Mouse (Mus musculus): ENCODE results near the gene Cer1.
A peak's percentile ranks its signal among the peaks of the same experiment; 100 is the strongest.

Cer1 gene

DNA sequence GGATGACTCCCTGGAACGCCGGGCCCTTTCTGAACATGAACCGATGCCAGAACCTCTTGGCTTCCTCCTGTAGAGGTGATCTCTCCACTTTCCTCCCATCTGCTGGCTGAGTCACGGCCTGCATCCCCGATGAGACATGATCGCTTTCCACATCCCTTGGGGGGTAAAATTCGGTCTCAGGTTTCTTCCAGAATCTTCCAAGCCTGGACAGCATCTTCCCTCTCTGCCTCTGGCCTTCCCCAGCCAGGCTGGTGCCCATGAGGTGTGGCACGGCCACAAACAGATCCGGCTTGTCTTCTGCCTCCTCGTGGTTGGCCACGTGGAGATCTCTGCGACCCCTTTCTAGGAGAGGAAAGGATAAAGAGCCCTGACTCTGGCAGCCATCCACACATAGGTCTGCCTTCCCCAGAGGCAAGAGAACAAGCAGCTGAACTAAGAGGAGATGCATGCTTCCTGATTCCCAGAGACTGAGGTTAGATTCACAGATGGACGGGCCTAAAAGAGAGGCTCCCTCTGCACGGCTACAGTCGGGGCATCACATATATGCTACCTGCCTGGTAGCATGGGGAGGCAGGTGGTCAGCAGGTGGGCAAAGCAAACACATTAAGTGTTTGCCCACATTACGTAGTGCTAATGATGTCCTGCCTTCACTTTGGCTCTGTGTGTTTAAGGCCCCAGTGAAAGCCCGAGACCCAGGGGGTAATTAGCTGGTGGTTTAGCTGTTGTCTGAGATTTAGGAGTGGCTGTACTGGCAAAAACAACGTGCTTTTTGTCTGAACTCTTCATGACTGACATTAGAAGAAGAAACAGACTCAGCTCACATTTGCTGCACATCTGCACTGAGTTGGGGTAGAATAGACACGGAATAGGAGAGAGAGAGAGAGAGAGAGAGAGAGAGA lies at the start of gene Cer1:
Gene Cer1, minus strand, starts transcription at position 513 of the 899 bp plus-strand sequence.
- DNase-seq (ENCODE audit: low spot score), result no peak

- DNase-seq (ENCODE audit: low spot score), result peak; percentile 75
Measured at GRCm38 (mm10) chr4:82934308-82934707, 49.4 kb upstream of the Cer1 start.

GRCm38 (mm10) chr4:82933698-82934210 lies 48.8 kb upstream of the Cer1 start:
- DNase-seq (ENCODE audit: low spot score), result peak; percentile 89

DNA sequence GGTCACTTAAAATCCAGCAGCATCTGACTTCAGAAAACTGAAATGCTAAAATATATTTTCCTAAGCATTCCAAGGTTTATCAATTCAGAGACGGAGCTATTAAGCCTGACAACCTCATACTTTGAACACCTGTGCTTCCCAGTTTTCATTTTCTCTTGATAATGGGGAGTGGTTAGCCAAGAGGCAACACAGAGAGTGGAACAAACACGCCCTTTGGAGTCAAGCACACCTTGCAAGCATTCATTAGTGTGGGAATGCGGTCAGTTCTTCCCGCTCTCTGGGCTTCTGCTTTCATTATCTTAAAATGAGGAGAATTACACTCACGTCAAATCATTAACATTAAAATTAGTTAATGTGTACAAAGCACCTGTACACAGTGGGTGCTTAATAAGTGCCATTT lies 45.1 kb upstream of the Cer1 start:
- no peak for DNase-seq (ENCODE audit: low spot score)

DNA sequence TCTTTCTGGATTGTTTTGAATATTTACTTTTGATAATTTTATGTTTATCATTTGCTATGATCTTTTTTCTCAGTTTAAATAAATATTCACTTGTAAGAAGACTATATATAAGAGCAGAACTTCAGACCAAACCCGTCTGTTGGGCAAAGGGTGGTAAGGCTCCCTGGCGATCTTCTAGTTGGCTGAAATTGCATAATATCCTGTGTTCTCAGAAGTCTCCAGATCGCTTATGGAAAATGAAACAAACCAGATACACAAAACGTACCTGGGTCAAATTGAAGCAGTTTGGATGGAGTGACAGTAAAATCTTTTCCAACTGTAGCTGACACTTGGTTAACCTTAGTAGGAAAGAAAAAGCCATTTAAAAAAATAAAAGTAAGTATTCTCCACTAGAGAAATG lies 37.0 kb upstream of the Cer1 start:
- DNase-seq (ENCODE audit: low spot score), result no peak

DNA sequence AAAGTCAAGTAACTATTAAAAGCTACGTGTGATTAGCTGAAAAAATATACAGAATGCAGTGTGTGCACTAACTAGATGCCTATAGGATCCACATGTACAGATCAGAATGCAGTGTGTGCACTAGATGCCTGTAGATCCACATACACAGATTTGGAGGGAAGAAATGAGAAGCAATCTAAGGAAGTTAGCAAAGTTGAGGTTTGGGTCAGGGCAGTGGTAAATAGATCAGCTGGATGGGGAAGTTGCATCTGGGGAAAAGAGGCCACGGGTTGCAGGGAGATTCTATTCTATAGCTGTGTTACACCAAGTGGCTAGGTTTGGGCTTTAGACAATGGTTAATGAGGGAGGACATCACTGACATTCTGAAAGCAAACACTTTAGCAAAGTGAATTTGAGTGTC lies 33.7 kb upstream of the Cer1 start:
- DNase-seq (ENCODE audit: low spot score), result no peak

GRCm38 (mm10) chr4:82916678-82917050 lies 31.7 kb upstream of the Cer1 start:
- DNase-seq (ENCODE audit: low spot score), result peak; percentile 13

DNA sequence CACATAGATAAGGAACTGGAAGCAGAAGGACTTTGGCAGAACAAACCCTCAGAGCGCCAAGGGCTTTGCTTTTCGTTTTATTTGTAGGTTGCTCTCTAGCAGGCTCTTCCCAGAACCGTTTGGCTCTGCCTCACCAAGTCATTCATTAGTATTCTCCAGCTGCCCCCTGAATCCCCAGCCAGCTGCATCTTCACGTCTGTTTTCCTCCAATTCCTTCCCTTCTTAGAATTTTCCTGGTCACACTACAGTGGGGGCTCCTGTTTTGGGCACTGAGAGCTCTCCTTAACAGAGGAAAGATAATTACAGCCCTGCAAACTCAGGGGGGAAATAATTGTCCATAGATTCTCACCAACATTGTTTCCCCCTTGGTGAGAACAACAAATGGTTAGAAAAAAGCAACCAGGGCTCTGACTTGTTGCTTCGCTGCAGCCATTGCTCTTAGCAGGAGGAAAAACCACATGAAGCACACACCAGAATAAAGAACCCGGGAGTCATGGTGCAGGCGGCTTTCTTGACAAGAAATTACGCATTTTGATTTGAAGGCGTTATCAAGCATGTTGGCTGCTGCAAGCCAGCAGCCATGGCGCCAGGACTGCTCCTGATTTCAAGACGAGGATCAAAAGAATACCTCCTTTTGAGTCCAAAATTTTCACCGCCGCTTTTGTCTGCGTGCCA lies 31.2 kb upstream of the Cer1 start:
- peak; percentile 35 for DNase-seq (ENCODE audit: low spot score)

DNA sequence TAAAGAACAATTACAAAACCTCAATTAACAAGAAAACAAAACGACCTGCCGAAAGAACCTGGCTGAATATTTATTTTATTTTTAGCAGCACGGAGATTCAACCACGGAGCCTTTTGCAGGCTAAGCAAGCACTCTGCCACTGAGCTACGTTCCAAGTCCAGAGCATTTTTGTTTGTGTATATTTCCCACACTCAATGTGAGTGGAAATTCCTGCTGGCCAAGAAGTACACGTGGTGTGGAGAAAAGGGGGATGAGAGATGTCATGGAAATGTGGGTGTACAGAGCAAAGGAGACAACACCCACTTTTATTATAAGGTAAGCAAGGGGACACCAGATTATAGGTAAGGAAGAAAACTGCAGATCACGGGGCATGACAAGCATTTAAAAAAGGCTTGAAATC lies 30.6 kb upstream of the Cer1 start:
- DNase-seq (ENCODE audit: low spot score), result no peak

DNA sequence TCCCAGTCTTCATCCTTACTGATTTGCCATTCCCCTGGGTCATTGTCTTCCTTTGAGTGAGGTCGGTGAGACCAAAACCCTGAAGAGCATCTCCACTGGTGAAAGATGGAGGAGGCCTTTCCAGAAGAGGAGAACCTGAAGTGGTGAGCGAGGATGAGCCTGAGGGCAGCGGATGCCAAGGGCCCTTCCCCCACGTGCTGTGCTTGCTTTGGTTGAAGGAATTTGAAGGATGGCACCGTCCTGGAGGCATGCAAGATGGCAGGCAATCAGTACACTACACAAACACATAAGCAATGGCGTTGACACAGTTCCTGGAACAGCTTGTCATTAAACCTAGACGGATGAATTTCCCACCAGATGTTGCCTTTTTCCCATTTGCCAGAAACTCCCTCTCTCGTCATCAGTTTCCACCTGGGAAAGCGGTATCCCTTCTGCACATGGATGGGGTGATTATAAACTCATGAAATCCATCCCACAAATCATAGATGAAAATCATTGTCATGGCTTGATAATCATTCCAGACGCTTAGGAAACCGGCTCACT lies 29.7 kb upstream of the Cer1 start:
- no peak for DNase-seq (ENCODE audit: low spot score)

- DNase-seq (ENCODE audit: low spot score), result no peak
Measured at GRCm38 (mm10) chr4:82895227-82895626, 10.3 kb upstream of the Cer1 start.

DNA sequence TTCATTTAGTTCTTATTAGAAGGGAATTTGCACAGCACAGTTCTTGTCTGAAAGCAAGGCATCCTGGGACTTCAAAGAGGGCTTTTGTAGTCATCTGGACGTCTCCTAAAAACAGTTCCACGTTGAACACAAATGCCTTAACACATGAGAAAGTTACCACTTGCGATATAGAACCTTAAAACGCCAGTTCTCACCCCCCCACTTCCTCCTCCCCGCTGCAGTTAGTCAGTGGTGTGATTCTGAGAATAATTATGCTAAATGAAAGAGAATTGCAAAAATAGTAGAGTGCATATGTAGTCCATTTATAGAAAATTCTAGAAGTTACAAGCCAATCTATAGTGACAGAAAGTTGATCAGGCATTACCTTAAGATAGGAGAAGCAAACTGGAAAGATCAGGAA lies 7.3 kb upstream of the Cer1 start:
- DNase-seq (ENCODE audit: low spot score), result no peak

GRCm38 (mm10) chr4:82891566-82891965 lies 6.6 kb upstream of the Cer1 start:
- DNase-seq (ENCODE audit: low spot score), result no peak

DNA sequence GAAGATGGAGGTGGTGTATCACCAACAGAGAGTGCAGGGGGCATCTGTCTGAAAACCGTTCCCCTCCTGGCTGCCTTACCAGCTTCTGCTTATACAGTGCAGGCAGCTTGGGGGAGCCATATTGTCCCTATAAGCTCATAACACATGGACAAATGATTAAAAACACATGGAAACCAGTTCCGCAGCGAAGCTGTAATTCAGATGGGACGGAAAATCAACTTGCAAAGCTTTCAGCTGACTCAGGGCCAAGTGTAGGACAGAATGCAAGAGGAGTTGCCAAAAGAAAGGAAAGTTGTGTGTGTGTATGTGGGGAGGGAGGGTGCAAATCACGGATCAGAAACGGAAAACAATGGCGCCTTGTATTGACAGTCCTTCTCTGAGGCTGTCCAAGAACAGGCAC lies 6.1 kb upstream of the Cer1 start:
- DNase-seq (ENCODE audit: low spot score), result peak; percentile 59

- no peak for DNase-seq (ENCODE audit: low spot score)
Measured at GRCm38 (mm10) chr4:82890585-82890984, 5.6 kb upstream of the Cer1 start.

GRCm38 (mm10) chr4:82886148-82886547 lies 1.2 kb upstream of the Cer1 start:
- no peak for DNase-seq (ENCODE audit: low spot score)

- DNase-seq (ENCODE audit: low spot score), result no peak
Measured at GRCm38 (mm10) chr4:82885535-82885913, 576 bp upstream of the Cer1 start.

GRCm38 (mm10) chr4:82882500-82882899 lies 2.4 kb downstream of the Cer1 start:
- DNase-seq (ENCODE audit: low spot score), result no peak

GRCm38 (mm10) chr4:82881366-82881765 lies 3.6 kb downstream of the Cer1 start:
- DNase-seq (ENCODE audit: low spot score), result no peak

- no peak for DNase-seq (ENCODE audit: low spot score)
Measured at GRCm38 (mm10) chr4:82880243-82880642, 4.7 kb downstream of the Cer1 start.

DNA sequence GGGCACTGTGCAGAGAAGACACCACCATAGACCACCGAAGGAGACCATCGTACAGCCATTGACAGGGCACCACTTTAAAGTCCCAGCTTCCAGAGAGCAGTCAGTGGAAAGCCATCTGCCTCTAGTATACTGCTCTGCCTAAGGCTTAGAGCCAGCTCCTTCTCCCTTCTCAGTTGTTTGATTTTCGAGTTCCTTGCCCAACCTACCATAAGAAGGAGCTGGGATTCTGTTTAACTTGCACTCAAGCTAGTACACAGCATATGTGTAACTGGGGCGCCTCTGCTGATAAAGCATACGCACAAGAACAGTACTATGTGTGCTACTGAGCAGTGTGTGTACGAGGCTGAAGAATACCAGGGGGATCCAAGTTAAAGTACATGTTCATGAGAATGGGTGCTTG lies 5.8 kb downstream of the Cer1 start:
- no peak for DNase-seq (ENCODE audit: low spot score)

DNA sequence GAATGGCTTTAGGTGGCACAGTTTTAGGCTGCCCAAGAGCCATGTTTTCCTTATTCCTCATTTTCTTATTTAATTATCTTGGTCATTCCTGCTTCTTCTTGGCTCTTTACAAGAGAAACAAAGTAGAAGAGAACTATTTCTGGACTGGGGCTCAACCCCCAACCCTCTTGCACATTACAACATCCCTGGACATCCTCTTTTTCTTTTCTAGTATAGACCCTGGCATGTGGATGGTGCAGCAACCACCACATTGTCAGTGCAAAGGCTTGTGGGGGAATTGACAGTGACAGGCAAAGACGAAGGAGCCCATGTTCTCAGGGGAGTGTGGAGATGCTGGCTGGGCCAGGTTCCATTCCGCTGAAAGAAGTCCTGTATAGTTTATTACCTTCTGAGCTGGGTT lies 8.3 kb downstream of the Cer1 start:
- DNase-seq (ENCODE audit: low spot score), result no peak

DNA sequence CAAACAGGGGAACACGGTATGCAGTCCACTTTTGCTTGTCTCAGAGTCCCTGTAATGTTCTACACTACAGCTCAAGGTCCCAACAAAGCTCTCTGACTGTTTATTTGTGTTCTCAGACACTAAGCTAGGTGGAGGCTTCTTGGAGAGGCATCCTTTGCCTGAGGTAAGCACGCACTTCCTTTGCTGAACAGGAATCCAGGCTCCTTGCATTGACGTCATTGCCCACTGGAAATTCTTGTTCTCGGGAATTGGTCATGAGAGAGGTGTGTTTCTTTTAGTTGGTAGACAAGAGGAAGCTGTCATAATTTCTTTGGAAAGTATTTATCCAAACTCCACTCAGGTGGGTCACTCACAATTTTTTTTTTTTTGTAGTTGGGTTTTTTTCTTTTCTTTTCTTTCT lies 9.4 kb downstream of the Cer1 start:
- no peak for DNase-seq (ENCODE audit: low spot score)
